24 mouse cellular contexts compared by ENCODE assay signal in genomic region chr2:73241299-73241698, GRCm38 (mm10). TPM values are rescaled to one million over a fixed set of nuclear protein-coding genes. Genes with fewer than 3 reads are reported as not detected.
"Had no signal": no experiment of that assay in that cellular context is flagged by ENCODE, and none has a peak within 500 bp of the region (broad histone marks: within the 10 kb centered on the region; RNA-seq: fewer than 3 reads in every experiment).

No protein-coding gene starts in this region.

- DNase-seq: heart, postnatal 10 days; heart, postnatal 14 days; heart, postnatal 36 days; heart, postnatal 4 days; kidney, adult 11 months; kidney, adult 18-20 months; kidney, adult 2 months; kidney, adult 8-10 months; kidney, adult 9 months; kidney, postnatal 10 days; kidney, postnatal 14 days; kidney, postnatal 25 days; kidney, postnatal 36 days; kidney, postnatal 4 days; layer of hippocampus, adult 9-11 months; layer of hippocampus, postnatal 36 days had no signal

- ATAC-seq: hindbrain, embryonic 16.5 days; hindbrain, postnatal 0 days; inflammation-experienced regulatory T-cells, adult 6 months; intestine, embryonic 15.5 days; intestine, embryonic 16.5 days; intestine, postnatal 0 days had no signal

RNA-seq across cellular contexts. Expression of gene Sp9, which starts 30.4 kb away (rescaled TPM):
- total RNA-seq: heart, postnatal 10 days; heart, postnatal 14 days; heart, postnatal 25 days; heart, postnatal 36 days; heart, postnatal 4 days; hematopoietic stem cell, adult 5-6 weeks had no signal
